Mouse (Mus musculus): Measurements from ENCODE around the gene Ndufb11. TPM values are rescaled to one million over a fixed set of nuclear protein-coding genes. Genes with fewer than 3 reads are reported as not detected.

Ndufb11 gene
- total and polyA plus RNA-seq, 2 experiments from 2014 or later, result 150 to 325 TPM

DNA sequence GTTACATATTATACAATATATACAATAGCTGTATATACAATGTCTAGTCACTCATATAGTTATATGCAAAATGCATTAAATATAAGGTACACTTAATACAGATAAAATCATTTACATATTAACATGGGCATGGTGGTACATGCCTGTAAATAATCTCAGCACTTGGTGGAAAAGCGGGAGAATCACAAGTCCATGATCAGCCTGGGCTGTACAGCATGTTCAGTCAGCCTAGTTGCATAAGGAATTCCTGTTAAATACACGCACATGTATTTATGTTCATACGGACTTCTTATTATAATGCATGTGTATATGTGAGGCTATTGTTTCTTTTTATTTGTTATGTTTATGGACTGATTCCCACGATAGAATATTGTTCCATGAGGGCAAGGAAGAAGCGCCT, 40.2 kb upstream of the Ndufb11 start:
- H3K4me1 ChIP-seq (ENCODE audit: insufficient read depth, low read length), result no peaks in the 10 kb centered on the region
- no peak; the same call in 1 of the 2 replicates for ATAC-seq

DNA sequence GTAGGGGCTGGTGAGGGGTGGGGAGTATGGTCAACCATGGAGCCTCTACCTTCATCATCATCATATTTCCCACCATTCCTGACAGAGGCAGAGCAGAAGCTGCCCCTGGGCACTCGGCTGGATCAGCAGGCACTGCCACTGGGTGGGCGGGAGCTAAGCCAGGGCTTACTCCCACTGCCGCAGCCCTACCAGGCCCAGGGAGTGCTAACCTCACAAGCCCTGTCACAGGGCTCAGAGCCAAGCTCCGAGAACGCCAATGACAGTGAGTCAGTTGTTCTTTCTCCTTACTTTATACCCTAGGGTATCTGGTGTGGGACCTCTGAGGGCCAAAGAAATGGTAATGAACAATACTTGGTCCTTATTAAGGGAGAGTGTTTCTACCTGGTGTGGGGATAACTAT, 27.4 kb upstream of the Ndufb11 start:
- Histone ChIP-seq H3K27me3 (ENCODE audit: insufficient read depth, low read length) (no peaks in the 10 kb centered on the region), H3K9ac (replicated peaks; ENCODE audit: low read length) (no peak overlapping the region), H3K4me1 (ENCODE audit: insufficient read depth, low read length) (no peaks in the 10 kb centered on the region), H3K4me3 (ENCODE audit: low read length) (no peak overlapping the region), H3K9me3 (ENCODE audit: low read length) (no peaks in the 10 kb centered on the region), H3K27ac (no peak overlapping the region), H3K4me2 (ENCODE audit: low read depth, low read length) (no peak overlapping the region), H3K36me3 (ENCODE audit: insufficient read depth, low read length) (peaks cover 20% of the 10 kb centered on the region; the same call in 1 of the 2 replicates)
- ATAC-seq (no peak), DNase-seq (ENCODE audit: low spot score) (no peak)
- 82% methylated on average over 5 of the region's 5 CpGs for WGBS
- no peak for TF ChIP-seq CTCF (IDR thresholded peaks at IDR 0.05; ENCODE audit: low read depth)

More for the DNA sequence above, 40.2 kb upstream of the Ndufb11 start:
- TF ChIP-seq CTCF (IDR thresholded peaks at IDR 0.05; ENCODE audit: low read depth), result no peak
- DNase-seq (ENCODE audit: low spot score), result no peak
- Histone ChIP-seq H3K4me2 (ENCODE audit: low read depth, low read length) (peak overlapping the region; percentile 71), H3K36me3 (ENCODE audit: insufficient read depth, low read length) (no peaks in the 10 kb centered on the region), H3K27ac (no peak overlapping the region), H3K9ac (replicated peaks; ENCODE audit: low read length) (no peak overlapping the region), H3K9me3 (ENCODE audit: low read length) (no peaks in the 10 kb centered on the region), H3K27me3 (ENCODE audit: insufficient read depth, low read length) (no peaks in the 10 kb centered on the region), H3K4me3 (ENCODE audit: low read length) (peak overlapping the region; percentile 44)
- 36% methylated on average over 5 of the region's 5 CpGs for WGBS

DNA sequence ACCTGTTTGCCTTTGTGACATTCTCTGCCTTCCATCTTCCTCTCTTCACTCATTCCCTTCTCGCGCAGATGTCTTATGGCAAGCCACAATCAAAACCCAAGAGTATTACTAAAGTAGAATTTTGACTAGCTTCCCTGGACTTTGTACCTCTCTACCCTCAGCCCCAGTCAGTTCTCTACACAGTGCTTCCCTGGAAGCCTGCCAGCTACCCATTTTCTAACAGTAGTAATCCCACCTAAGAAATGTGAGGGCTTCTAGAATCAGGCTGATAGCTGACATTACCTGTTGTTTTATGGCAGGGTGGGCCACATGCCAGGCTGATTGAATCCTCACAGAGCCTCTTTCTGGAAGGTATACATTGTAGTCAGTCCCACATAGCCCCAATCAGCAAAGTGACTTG, 20.7 kb upstream of the Ndufb11 start:
- ATAC-seq (no peak), DNase-seq (ENCODE audit: low spot score) (no peak)
- Histone ChIP-seq H3K4me1 (ENCODE audit: insufficient read depth, low read length) (no peaks in the 10 kb centered on the region), H3K36me3 (ENCODE audit: insufficient read depth, low read length) (peaks cover 13% of the 10 kb centered on the region; the same call in 1 of the 2 replicates), H3K27me3 (ENCODE audit: insufficient read depth, low read length) (no peaks in the 10 kb centered on the region), H3K9ac (replicated peaks; ENCODE audit: low read length) (no peak overlapping the region), H3K4me2 (ENCODE audit: low read depth, low read length) (no peak overlapping the region), H3K27ac (no peak overlapping the region), H3K9me3 (ENCODE audit: low read length) (no peaks in the 10 kb centered on the region), H3K4me3 (ENCODE audit: low read length) (no peak overlapping the region)
- no peak for TF ChIP-seq CTCF (IDR thresholded peaks at IDR 0.05; ENCODE audit: low read depth)
- 96% methylated on average over 2 of the region's 2 CpGs for WGBS

DNA sequence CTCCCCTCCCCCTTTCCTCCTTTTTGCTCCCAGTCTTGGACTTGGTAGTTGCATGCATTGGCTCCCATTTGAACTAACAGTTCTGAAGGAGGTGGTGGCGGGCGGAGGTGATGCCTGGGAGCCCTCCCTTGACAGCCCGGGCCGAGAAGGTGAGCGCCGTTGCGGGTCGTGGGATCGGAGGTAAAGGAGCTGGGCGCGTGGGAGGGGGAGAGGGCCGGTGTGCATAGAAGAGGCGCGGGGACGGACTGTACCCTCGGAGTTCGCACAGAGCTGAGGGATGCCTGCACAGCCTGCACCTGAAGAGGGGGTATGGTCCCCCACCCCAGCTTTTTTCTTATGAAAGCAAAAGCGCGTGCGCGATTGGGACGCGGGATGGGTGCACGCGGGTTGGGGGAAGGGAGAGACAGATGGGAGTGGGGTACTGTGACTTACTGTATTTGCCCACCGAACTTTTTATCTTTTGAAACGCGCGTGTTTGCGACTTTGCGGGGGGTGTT, 532 bp upstream of the Ndufb11 start:
- Histone ChIP-seq H3K4me1 (ENCODE audit: insufficient read depth, low read length) (0 out of 2 replicates have a peak, but pooled peaks cover 4% of the 10 kb centered on the region), H3K4me3 (ENCODE audit: low read length) (peak overlapping the region; percentile 56), H3K27ac (peak overlapping the region; percentile 85), H3K4me2 (ENCODE audit: low read depth, low read length) (peak overlapping the region; percentile 60), H3K27me3 (ENCODE audit: insufficient read depth, low read length) (no peaks in the 10 kb centered on the region), H3K9ac (replicated peaks; ENCODE audit: low read length) (peak overlapping the region; percentile 61), H3K36me3 (ENCODE audit: insufficient read depth, low read length) (no peaks in the 10 kb centered on the region), H3K9me3 (ENCODE audit: low read length) (no peaks in the 10 kb centered on the region)
- no peak for TF ChIP-seq CTCF (IDR thresholded peaks at IDR 0.05; ENCODE audit: low read depth)
- ATAC-seq, result peak; percentile 54
- peak; percentile 68 for DNase-seq (ENCODE audit: low spot score)
- 30% methylated on average over 31 of the region's 31 CpGs for WGBS

DNA sequence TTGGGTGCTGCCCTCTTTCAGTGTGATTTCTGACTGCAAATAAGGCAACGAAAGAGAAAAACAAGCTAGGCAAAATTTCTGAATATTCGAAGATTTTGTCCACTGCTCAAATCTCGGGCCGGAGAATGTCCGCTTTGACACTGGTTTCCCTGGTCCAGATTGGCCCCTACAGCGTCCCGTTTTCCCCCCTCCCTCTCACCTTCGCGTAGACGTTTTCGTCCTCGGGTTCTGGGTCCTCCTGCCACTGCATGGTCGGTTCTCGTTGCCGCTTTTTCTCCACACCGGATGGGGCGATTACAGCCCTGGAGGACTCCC, 601 bp downstream of the Ndufb11 start:
- peak overlapping the region; percentile 51 for H3K4me2 ChIP-seq (ENCODE audit: low read depth, low read length)
- ATAC-seq (peak; percentile 61), DNase-seq (ENCODE audit: low spot score) (no peak)
- 0 out of 2 replicates have a peak, but pooled peaks cover 4% of the 10 kb centered on the region for H3K4me1 ChIP-seq (ENCODE audit: insufficient read depth, low read length)
- no peak for TF ChIP-seq CTCF (IDR thresholded peaks at IDR 0.05; ENCODE audit: low read depth)
- peak overlapping the region; percentile 85 for H3K27ac ChIP-seq
- H3K36me3 ChIP-seq (ENCODE audit: insufficient read depth, low read length), result no peaks in the 10 kb centered on the region
- H3K9ac ChIP-seq (replicated peaks; ENCODE audit: low read length), result peak overlapping the region; percentile 61
- no peaks in the 10 kb centered on the region for H3K27me3 ChIP-seq (ENCODE audit: insufficient read depth, low read length)
- peak overlapping the region; percentile 56 for H3K4me3 ChIP-seq (ENCODE audit: low read length)
- WGBS, result 29% methylated on average over 17 of the region's 17 CpGs
- no peaks in the 10 kb centered on the region for H3K9me3 ChIP-seq (ENCODE audit: low read length)

DNA sequence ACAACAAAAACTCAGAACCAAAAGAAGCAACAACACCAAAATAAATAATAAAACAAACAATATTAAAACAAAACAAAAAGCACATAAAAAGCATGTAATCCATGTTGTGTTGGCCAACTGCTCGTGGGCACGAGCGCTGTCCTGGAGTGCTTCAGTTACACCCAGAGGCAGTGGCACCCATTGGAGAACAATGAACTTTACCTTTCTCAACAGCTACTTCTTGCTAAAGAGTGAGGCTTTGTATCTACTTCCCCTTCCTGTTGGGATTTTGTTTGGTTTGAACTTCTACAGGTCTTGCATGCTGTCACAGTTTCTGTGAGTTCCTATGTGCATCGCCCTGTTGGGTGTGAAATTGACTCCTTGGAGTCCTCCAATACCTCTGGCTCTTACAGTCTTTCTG, 8.9 kb downstream of the Ndufb11 start:
- no peak for TF ChIP-seq CTCF (IDR thresholded peaks at IDR 0.05; ENCODE audit: low read depth)
- no peak for ATAC-seq
- no peaks in the 10 kb centered on the region for H3K9me3 ChIP-seq (ENCODE audit: low read length)
- no peaks in the 10 kb centered on the region for H3K36me3 ChIP-seq (ENCODE audit: insufficient read depth, low read length)
- DNase-seq (ENCODE audit: low spot score), result no peak
- H3K27me3 ChIP-seq (ENCODE audit: insufficient read depth, low read length), result no peaks in the 10 kb centered on the region
- H3K4me1 ChIP-seq (ENCODE audit: insufficient read depth, low read length), result no peaks in the 10 kb centered on the region
- no peak overlapping the region for H3K4me2 ChIP-seq (ENCODE audit: low read depth, low read length)
- 82% methylated on average over 4 of the region's 4 CpGs for WGBS
- no peak overlapping the region for H3K9ac ChIP-seq (replicated peaks; ENCODE audit: low read length)
- H3K4me3 ChIP-seq (ENCODE audit: low read length), result no peak overlapping the region
- H3K27ac ChIP-seq, result no peak overlapping the region

DNA sequence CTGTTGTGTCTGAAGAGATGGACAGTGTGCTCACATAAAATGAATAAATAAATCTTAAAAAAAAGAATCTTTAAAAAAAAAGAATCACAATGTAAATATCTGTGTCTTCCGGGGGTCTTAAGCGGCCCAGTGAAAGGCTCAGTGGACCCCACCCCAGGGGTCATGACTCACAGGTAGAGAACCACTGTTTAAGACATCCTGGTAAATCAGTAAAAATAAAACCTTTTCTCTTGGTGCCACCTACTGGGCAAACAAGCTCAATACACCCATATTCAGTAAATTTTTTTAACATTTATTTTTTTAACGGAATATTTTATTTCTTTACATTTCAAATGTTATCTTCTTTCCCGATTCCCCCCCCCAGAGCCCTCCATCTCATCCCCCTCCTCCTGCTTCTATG, 29.5 kb downstream of the Ndufb11 start:
- Histone ChIP-seq H3K4me3 (ENCODE audit: low read length) (no peak overlapping the region), H3K9ac (replicated peaks; ENCODE audit: low read length) (no peak overlapping the region), H3K4me1 (ENCODE audit: insufficient read depth, low read length) (no peaks in the 10 kb centered on the region), H3K27me3 (ENCODE audit: insufficient read depth, low read length) (no peaks in the 10 kb centered on the region), H3K27ac (no peak overlapping the region), H3K4me2 (ENCODE audit: low read depth, low read length) (no peak overlapping the region), H3K9me3 (ENCODE audit: low read length) (no peaks in the 10 kb centered on the region), H3K36me3 (ENCODE audit: insufficient read depth, low read length) (no peaks in the 10 kb centered on the region)
- peak; percentile 48 for TF ChIP-seq CTCF (IDR thresholded peaks at IDR 0.05; ENCODE audit: low read depth)
- DNase-seq (ENCODE audit: low spot score) (peak; percentile 9), ATAC-seq (no peak)
- WGBS, result 29% methylated on average over 4 of the region's 4 CpGs

Data from hindbrain, postnatal 0 days (tissue).